Mouse (Mus musculus): ENCODE results near the gene Olfr406.

Olfr406 gene

GRCm38 (mm10) chr11:74259508-74259907 is at the start of gene Olfr406:
Gene Olfr406, plus strand, starts transcription at chr11:74259808.
- no peak for DNase-seq

- no peak for DNase-seq
Measured at GRCm38 (mm10) chr11:74211279-74211678, 48.3 kb upstream of the Olfr406 start, which contains the start of gene Olfr43. Gene Olfr43, minus strand, starts transcription at chr11:74211379.

GRCm38 (mm10) chr11:74241201-74241600 is 18.4 kb upstream of the Olfr406 start:
- no peak for DNase-seq

GRCm38 (mm10) chr11:74283436-74283835 is 23.8 kb downstream of the Olfr406 start, which contains the start of gene Olfr59:
Gene Olfr59, plus strand, starts transcription at chr11:74283736.
- no peak for DNase-seq

- no peak for DNase-seq
Measured at GRCm38 (mm10) chr11:74287256-74287655, 27.6 kb downstream of the Olfr406 start.
